Mouse (Mus musculus) liver, adult 2 months (tissue): ENCODE results near the gene Nos1ap.

Experiments used
- CTCF ChIP-seq: fragments of 200-500 bp; IDR thresholded peaks from 2 replicates; pipeline ENCODE4 v1.5.1; 2011; ENCODE audit warnings: low read depth, low read length, control low read depth
- POLR2A ChIP-seq: fragments of 200-500 bp; IDR thresholded peaks from 2 replicates; pipeline ENCODE4 v1.6.1; 2011; ENCODE audit warnings: low read length, control low read depth; ENCODE audit not compliant: insufficient read depth; ENCODE audit errors: extremely low read depth

DNA sequence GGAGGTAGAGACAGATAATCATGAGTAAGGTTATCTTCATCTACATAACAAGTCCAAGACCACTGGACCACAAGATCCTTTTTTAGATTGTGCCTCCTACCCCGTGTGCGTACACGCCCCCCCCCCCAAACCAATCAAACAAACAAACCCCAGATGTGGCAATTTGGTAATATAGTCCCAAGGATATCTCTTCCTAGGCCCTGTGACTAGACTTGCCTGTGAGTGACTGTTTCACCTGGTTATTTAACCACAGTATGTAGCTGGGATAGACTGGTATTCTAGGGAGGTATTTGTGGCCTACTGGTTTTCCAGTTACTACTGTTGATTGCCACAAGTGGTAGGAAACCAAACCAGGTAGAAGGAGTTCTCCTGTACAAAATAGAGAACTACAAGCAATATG, 21.0 kb upstream of the Nos1ap start:
- TF ChIP-seq CTCF (no peak), POLR2A (no peak)
